Mouse (Mus musculus) CD4-positive helper T cell, adult 2 months (primary cell): Measurements from ENCODE around the gene Hnrnph2.

ENCODE experiments used
- DNase-seq: peaks from one replicate; pipeline ENCODE4 v3.0.0-alpha.2; 2012; ENCODE audit warnings: low read depth, missing footprints, low spot score

The Hnrnph2 gene

DNA sequence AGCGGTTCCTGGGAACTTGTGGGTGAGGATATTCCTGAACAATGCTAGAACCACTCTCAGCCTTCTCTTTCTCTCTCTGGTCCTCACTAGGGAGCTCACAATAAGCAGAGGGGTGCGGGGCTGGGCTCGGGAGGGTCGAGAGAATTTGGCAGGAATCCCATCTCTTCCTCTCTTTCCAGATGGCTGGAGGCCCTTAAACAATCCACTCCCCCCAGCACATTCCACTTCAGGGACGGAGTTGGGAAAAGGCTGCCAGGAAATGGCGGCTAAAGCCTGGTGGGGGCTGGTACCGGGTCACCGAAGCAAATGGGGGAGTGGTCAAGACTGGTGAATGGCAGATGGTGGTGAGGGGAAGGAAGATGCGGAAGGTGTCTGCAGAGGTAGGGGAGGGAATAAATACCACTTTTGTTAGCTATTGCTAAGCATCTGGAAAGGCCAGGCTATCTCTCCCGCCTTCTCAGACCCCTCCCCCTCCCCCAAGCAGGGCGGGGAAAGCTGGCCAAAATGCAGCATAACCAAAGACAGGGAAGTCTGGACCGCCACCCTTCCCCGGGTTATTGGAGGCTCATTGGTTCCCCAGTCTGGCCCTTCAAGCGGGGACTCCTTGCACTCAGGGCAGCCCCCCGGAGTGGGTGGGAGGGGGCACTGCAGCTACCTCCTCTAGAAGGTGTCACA is 11.4 kb downstream of the Hnrnph2 start:
- no peak for DNase-seq

DNA sequence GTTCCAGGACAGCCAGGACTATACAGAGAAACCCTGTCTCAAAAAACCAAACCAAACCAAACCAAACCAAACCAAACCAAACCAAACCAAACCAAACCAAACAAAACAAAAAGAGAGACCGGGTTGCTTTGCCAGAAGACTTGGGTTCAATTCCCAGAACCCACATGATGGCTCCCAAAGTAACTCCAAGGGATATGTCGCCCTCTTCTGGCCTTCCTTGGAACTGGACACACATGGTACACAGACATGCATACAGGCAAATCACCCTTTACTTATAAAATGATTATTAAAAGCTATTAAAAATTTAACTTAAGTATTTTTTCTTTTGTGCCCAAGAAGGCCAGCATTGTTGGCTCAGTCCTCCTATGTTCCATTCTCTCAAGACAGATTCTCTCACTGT is 13.3 kb downstream of the Hnrnph2 start:
- no peak for DNase-seq

DNA sequence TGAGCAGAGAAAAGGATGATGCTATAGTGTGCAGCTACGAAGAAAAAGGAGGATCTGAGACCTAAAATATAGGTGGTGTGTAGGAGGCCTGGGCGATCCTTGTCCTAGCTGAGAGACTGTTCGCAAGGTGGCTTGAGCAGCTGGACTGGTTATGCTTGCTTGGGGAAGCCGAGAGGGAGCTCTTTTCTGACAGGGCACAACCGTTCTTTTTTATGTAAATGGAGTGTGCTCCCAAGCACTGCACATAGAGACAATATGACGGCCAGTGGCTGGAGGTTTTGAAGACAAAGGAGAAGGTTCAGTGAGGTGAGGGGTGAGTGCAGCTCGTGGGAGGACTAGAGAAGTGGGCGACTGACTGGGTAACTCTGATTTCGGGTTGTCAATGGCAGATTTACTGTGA is 18.7 kb downstream of the Hnrnph2 start:
- no peak for DNase-seq

DNA sequence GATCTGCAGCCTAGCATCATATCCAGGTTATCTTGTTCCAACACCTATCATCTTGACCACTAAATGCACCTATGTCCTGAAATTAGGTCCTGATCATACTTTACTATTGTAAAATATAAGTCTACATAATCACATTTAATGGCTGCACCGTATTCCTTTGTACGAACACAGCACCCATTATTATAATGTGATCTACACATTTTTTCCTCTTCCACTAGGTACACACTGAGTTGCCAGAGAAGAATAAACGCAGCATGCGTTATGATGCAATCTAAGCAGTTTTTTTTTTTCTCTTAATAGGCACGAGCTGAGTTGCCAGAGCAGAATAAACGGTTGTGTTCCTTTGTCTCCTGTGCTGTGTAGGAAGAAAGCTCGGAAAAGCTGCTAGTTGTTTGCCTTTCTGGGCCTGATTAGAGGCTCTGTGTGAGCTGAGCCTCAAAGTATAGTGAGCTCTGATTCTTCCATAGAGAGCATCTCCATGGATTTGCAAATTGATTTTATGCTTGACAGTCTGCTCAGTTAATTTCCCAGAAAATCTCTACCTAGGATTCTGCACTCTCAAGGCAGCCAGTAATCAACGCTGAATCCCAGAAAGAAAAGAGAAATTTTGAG is 19.4 kb downstream of the Hnrnph2 start:
- no peak for DNase-seq

DNA sequence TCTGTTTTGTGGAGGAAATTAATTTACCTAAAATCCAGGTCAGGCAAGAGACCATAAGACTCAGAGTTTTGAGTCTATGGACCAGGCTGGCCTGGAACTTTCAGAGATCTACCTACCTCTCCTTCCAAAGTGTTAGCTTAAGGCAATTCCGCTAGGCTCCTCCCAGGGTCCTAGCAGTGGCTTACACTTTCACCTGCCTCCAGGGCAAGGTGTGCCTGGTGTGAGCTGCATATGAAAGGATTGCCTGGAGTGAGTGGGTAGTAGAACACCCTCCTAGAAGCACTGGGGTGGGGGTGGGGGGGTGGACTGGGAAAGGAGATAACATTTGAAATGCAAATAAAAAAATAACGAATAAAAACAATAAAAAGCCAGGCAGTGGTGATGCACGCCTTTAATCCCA is 20.7 kb downstream of the Hnrnph2 start:
- DNase-seq: no peak

DNA sequence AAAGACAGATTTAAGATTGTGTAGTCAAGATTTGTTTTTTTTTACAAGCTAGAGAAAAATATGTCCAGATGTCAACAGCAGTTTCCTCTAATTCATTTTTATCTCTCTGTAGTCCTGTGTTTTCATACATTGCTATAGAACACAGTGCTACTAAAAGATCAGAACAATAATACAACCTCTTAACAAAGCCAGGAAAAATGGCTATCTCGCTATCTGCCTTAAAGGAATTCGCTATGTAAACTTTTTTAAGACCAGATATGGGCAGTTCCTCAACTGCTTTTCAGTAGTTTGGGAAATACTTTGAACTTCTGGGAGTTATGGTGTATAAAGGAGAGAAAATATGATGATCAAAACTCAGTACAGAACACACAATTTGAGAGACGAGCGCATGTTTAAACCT is 22.4 kb downstream of the Hnrnph2 start:
- no peak for DNase-seq

DNA sequence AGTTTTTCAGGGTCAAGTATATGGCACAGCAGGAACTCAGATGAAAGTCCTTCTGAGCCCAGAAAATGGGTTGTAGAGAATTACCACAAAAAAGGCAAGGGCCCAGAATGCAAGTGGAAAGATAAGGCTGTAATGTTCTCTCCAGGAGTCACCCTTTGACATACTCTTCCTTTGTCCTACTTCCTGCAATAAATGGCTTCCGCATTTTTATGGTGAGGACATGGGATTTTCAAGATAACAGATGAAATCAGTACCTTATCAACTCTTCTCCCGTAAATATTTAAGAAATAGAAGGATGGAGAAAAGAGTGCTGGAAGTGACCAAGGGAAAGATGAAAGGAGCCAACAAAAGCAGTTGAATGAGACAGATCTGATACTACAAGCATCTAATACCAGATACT is 27.2 kb downstream of the Hnrnph2 start:
- no peak for DNase-seq

DNA sequence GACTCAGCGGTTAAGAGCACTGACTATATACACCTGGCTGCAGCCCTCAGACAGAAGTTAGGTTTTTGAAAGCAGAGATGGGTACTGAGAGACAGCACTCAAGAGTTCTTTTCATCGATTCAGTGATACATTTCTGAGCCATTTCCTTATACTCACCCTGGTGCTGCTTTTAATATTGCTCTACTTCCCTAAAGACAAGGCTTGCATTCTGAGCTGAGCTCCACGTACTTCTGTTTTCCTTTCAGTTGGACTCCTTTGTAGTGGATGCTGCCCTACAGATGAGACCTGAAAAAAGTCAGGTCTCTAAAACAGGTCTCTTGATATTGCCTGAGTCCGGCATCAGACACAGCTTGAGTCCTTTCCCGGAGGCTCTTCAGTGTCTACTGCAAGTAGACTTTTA is 31.7 kb downstream of the Hnrnph2 start:
- no peak for DNase-seq

DNA sequence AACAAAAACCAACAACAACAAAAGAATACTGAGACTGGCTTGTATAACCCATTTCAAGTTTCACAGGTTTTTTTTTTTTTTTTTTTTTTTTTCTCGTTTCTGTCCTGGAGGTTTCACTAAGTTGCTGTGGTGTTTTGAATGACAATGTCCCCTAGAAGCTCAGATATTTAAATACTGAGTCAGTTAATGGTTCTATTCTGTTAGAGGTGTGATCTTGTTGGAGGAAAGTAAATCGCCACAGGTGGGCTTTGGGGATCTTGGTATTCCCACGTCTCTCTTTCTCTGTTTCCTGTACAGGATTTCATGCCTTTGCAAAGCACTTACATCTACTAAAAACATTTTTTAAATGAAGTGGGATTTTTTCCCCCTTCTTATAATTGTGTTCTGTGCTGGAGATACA is 34.1 kb downstream of the Hnrnph2 start:
- no peak for DNase-seq

DNA sequence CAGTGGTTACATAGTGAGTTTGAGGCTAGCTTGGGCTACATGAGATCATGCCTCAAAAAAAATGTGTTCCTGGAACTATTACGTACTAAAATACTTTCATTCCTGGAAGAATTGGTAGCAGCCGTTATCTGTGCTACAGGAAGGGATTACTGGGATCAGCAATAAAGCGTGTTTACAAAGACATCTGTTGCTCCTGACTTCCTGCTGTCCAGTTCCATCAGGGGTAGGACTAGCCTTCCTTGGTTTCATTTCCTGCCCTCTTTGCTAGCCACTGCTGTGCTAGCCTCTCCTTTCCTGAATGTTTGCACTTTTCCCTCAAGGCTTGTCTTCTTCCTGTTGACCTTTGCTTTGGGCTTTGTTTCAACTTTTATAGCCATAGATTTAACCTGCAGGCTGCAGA is 34.9 kb downstream of the Hnrnph2 start:
- no peak for DNase-seq

DNA sequence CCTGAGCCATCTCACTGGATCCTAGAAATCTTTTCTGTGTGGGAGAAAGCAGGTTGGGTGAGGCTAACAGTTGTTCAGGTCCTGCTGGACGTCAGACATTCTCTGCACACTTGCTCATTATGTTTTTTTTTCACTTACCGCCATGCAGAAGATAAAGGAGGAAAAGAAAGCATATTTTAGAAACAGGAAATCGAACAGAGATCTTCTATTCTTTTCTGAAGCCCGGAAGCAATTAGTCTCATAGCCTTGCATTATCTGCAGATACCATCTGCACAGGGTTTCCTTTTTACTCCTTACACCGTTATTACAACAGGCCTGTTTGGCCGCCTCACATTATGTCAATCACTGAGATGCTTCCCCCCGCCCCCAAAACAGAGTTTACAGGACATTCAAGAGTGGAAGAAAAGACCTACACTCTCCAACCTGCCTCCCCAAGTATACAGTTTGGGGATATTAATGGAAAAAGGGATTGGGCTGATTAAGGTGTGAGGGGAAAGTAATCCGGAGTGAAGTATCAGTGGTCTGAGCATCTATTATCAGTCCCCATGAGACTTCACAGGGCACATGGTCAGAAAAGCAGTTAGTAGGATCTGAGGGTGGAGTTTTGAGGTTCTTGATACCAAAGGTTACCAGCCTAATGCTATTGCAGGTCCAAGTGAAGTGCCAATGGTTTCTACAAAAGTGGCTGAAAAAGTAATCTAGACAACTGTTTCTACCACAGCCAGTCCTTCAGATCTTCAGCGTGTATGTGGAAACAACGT is 40.2 kb downstream of the Hnrnph2 start:
- peak; percentile 35 for DNase-seq

DNA sequence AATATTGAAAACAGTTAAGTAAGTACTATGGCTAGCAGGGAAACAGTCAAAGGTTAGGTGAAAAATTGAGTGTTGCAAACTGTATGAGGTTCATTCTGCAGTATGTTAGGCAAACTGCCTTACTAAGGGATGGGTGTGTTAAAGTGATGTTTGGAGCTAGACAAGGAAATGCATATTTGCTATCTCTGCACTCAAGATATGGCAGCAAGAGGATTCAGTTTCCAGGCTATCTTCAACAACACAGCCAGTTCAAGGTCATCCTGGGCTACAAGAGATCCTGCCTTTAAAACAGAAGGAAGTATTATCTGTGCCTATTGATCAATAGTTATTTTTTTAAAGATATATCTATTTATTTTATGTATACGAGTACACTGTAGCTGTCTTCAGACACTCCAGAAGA is 45.4 kb downstream of the Hnrnph2 start:
- DNase-seq: no peak

DNA sequence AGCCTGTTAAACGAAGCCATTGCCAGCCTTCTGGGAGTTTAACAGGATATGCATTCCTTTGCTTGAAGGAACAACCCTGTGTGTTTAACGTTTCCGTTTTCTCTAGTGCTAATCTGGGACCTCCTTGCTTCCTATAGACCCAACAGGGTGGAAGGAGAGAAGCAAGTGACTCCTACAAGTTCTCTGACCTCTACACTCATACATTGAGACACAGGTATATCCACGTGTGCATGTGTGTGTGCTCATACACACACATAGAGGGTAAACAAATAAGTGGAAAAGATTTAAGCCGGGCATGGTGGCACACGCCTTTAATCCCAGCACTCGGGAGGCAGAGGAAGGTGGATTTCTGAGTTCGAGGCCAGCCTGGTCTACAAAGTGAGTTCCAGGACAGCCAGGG is 46.4 kb downstream of the Hnrnph2 start:
- DNase-seq: no peak

DNA sequence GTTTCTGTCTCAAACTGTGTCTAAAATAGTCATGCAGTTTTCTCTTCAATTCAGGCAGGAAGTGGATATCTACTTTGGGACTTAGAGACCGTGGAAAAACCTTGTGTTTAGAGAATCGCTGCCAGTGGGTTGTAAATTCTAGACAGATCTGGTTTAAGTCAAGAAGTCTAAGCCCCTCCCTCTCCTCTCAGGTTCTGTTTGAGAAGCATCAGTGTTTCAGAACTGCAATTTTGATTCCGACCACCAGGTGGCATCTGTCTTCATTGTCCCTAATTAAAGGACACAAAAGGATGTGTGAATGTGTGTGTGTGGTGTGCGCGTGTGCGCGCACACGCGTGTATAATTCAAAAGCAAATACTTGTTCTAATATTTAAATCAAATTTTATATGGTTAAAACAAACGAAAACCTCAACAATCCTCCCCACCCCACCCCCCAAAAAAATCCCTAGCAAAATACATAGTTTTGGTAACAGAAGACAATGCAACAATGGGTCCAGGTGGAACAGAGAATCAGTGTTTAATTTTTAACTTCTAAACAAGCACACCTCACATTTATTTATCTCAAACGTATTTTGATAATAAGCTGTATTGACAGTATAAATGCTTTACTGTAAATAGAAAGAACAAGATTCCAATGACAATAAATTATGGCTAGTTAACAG is 47.2 kb downstream of the Hnrnph2 start:
- DNase-seq: peak; percentile 73

DNA sequence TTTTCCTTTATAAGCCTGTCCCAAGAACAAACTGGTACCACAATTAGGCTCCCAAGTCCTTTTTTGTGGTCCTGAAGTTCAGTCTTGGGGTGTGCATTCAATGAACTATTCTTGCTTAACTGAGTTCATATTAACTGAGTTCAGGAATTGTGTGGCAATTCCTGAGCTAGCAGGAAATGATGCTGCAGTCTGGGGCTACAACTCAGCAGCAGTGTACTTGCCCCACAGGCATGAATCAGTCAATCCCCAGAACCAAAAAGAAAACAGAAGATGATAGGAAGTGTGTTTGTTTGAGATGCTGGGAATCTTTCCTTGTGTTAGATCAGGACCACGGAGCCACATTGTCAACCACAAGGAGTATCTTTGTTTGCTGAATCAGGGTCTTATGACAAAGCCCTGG is 51.1 kb downstream of the Hnrnph2 start:
- DNase-seq: no peak
